Mouse (Mus musculus) heart, embryonic 11.5 days (tissue): Measurements from ENCODE around the gene Gm2244. TPM values are rescaled to one million over a fixed set of nuclear protein-coding genes. Genes with fewer than 3 reads are reported as not detected.
"Not testable (repeated sequence)": the region's sequence is repeated elsewhere in the genome, so short reads cannot be mapped to it uniquely, and the experiment has no call there.

Experiments used
- ATAC-seq: fragments of 200-750 bp; cut with Nextera tagmentation; replicated peaks from 2 replicates; pipeline ENCODE4 v1.8.0; 2017; ENCODE audit warnings: moderate library complexity; ENCODE audit not compliant: insufficient number of reproducible peaks, low FRiP score, low TSS enrichment
- H3K27ac ChIP-seq: fragments of 300-500 bp; sonication (generic); 2 replicates; pipeline ENCODE4 v1.5.1; 2014; ENCODE audit warnings: mild to moderate bottlenecking, low read depth, low read length
- H3K27me3 ChIP-seq: fragments of 300-500 bp; sonication (generic); 2 replicates; pipeline ENCODE4 v1.6.1; 2014; ENCODE audit warnings: mild to moderate bottlenecking, low read length, mixed read lengths; ENCODE audit not compliant: control insufficient read depth, insufficient read depth
- H3K36me3 ChIP-seq: fragments of 300-500 bp; sonication (generic); 2 replicates; pipeline ENCODE4 v1.6.1; 2014; ENCODE audit warnings: mild to moderate bottlenecking, low read length, moderate library complexity, mixed read lengths; ENCODE audit not compliant: control insufficient read depth, insufficient read depth
- H3K4me1 ChIP-seq: fragments of 300-500 bp; sonication (generic); 2 replicates; pipeline ENCODE4 v1.6.1; 2014; ENCODE audit warnings: low read length; ENCODE audit not compliant: control insufficient read depth, insufficient read depth
- H3K4me2 ChIP-seq: fragments of 300-500 bp; sonication (generic); 2 replicates; pipeline ENCODE4 v1.6.1; 2014; ENCODE audit warnings: mild to moderate bottlenecking, moderate library complexity
- H3K4me3 ChIP-seq: fragments of 300-500 bp; sonication (generic); 2 replicates; pipeline ENCODE4 v1.5.1; 2014; ENCODE audit warnings: low read depth, low read length
- H3K9ac ChIP-seq: fragments of 300-500 bp; sonication (generic); 2 replicates; pipeline ENCODE4 v1.6.1; 2014; ENCODE audit warnings: mild to moderate bottlenecking, low read depth, low read length, moderate library complexity
- H3K9me3 ChIP-seq: fragments of 300-500 bp; sonication (generic); replicated peaks from 2 replicates; pipeline ENCODE4 v1.6.1; 2016; ENCODE audit warnings: low read length; ENCODE audit not compliant: control insufficient read depth
- WGBS: fragments of 180-500 bp; shearing (Covaris S2); extraction: QIAGEN DNeasy Blood & Tissue Kit; methylation state at CpG from one replicate; pipeline ENCODE4 v1.1.7; 2014; ENCODE audit not compliant: insufficient replicate concordance; 5-methylcytosine and 5-hydroxymethylcytosine counted together
- polyA plus RNA-seq: library from polyadenylated mRNA; unstranded; fragments of >200 nt; fragmentation: Nextera tagmentation; extraction: Ambion mirVana; gene quantifications from 2 replicates; pipeline ENCODE4 v1.2.1, GENCODE M21; 2014

Gm2244 gene
- 0.16 and 0.55 TPM in 2 replicates for polyA plus RNA-seq

DNA sequence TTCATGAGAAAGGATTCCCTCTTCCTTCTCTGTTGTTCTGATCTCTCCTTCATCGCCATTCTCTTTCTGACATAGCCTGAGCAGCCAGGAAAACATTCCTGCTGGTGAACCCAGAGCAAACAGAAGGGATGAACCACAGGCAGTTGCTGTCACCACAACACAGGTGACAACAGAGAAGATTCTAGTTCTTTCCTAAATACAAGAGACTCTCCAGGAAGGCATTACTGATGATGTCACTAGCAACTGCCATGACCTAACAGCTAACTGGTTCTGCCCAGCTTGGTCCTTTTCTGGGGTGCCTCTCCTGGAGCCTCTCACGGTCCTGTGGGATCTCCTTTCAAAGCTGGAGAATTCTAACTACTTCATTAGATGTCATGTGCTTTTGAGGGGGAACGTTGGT, at the start of gene Gm2244:
TSS of gene Gm2244 (minus strand) at position 101 of the 400 bp plus-strand sequence.
- not testable (repeated sequence) for H3K9ac ChIP-seq, H3K27ac ChIP-seq, H3K4me2 ChIP-seq, H3K27me3 ChIP-seq, H3K4me3 ChIP-seq, H3K4me1 ChIP-seq, H3K36me3 ChIP-seq, ATAC-seq, H3K9me3 ChIP-seq
- 54% methylated on average over 1 of the region's 3 CpGs for whole genome bisulfite sequencing

DNA sequence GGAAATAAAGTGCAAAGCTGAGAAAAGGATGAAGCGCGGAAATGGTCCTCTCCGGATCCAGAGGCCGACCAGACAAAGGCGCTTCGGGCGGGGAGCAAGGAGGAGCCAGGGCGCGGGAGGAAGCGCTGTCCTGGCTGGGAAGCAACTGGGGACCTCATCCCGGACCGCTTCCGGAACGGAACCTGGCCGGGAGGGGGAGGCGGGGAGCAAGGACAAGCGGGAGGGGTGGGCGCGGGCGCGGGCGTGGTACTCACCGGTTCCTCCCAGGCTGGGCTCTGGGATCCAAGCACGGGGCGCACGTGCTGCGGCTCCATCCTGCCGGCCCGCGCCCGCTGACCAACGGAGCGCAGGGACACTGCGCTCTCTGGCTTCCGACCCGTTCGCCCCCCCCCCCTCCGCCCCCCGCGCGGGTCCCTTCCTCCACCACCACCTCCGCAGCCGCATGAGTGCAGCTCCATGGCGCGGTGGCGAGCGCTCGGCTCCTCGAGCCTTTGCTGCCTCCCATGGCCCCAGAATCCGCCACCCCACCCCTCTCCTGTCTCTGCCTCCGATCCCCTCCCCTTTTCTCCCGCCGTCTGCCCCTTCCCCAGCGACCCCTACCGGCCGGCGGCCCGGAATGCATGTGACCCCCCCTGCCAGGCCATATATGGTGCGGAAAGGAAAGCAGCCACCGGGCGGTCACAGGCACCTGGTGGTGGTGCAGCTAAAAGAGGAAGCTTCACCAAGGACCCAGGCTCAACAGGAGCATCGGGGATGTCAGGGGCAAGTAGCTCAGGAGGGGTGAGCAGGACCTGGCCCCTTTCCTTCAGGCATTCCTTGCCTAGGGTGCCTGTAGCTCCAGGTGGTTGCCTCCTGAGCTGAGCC, 35.3 kb upstream of the Gm2244 start, which contains the start of gene Gm2237:
TSS of gene Gm2237 (minus strand) at position 332 of the 864 bp plus-strand sequence.
- 0% methylated on average over 25 of the region's 62 CpGs for WGBS
- Histone ChIP-seq H3K4me2 (peak within 1 kb of the TSS; percentile 44), H3K4me3 (peak within 1 kb of the TSS; percentile 44), H3K9ac (peak within 1 kb of the TSS; percentile 61; the same call in 1 of the 2 replicates)
- not testable (repeated sequence) for H3K27ac ChIP-seq, H3K36me3 ChIP-seq, H3K4me1 ChIP-seq, ATAC-seq, H3K9me3 ChIP-seq, H3K27me3 ChIP-seq

Other genes starting within 250 kb of the Gm2244 start
- gene Gm21738, start 131.0 kb downstream of the Gm2244 start, polyA plus RNA-seq: not detected in 2 replicates
- gene Gm2237, start 35.2 kb upstream of the Gm2244 start, polyA plus RNA-seq: 3.8 and 4.6 TPM in 2 replicates
- not detected in 2 replicates for gene Gm5458, start 52.6 kb upstream of the Gm2244 start, polyA plus RNA-seq
- gene Nid2, start 201.3 kb upstream of the Gm2244 start, polyA plus RNA-seq: 146 and 178 TPM in 2 replicates